ENCODE assay signal across 21 mouse cellular contexts in genomic region chr12:12147847-12148246, GRCm38 (mm10).
"Had no signal": no experiment of that assay in that cellular context is flagged by ENCODE, and none has a peak within 500 bp of the region (broad histone marks: within the 10 kb centered on the region; RNA-seq: fewer than 3 reads in every experiment).

No protein-coding gene starts in this region.

- H3K27ac ChIP-seq: limb, embryonic 12.5 days; limb, embryonic 15.5 days; liver, embryonic 14.5 days; macrophage; neural tube, embryonic 12.5 days; neural tube, embryonic 15.5 days; stomach, embryonic 15.5 days had no signal

- H3K36me3 ChIP-seq: limb, embryonic 12.5 days; limb, embryonic 15.5 days; neural tube, embryonic 12.5 days; neural tube, embryonic 15.5 days; stomach, embryonic 15.5 days had no signal

- H3K9ac ChIP-seq: limb, embryonic 12.5 days; limb, embryonic 15.5 days; liver, embryonic 14.5 days; liver, postnatal 0 days; lung, embryonic 14.5 days; neural tube, embryonic 12.5 days; neural tube, embryonic 15.5 days; stomach, embryonic 15.5 days had no signal

- ATAC-seq: liver, postnatal 0 days; lung, postnatal 0 days had no signal

- H3K4me2 ChIP-seq: limb, embryonic 12.5 days; limb, embryonic 15.5 days; liver, embryonic 11.5 days; lung, embryonic 14.5 days; midbrain, embryonic 11.5 days; neural tube, embryonic 12.5 days; neural tube, embryonic 15.5 days; stomach, embryonic 15.5 days had no signal

- H3K4me3 ChIP-seq: limb, embryonic 12.5 days; limb, embryonic 15.5 days; neural tube, embryonic 12.5 days; neural tube, embryonic 15.5 days; stomach, embryonic 15.5 days had no signal

- H3K4me1 ChIP-seq: limb, embryonic 12.5 days; limb, embryonic 15.5 days; neural tube, embryonic 12.5 days; neural tube, embryonic 15.5 days; stomach, embryonic 15.5 days had no signal

- DNase-seq: kidney, adult 9 months; kidney, postnatal 14 days; kidney, postnatal 4 days; left cerebral cortex, postnatal 4 days; liver, postnatal 0 days; lung, embryonic 14.5 days; midbrain, embryonic 14.5 days; right cerebral cortex, postnatal 14 days; right cerebral cortex, postnatal 4 days; thymus, adult 18-20 months; thymus, postnatal 36 days had no signal

- H3K27me3 ChIP-seq: limb, embryonic 12.5 days; limb, embryonic 15.5 days; neural tube, embryonic 12.5 days; neural tube, embryonic 15.5 days; stomach, embryonic 15.5 days had no signal

- H3K9me3 ChIP-seq: limb, embryonic 12.5 days; limb, embryonic 15.5 days; neural tube, embryonic 12.5 days; neural tube, embryonic 15.5 days; stomach, embryonic 15.5 days had no signal
